Mouse (Mus musculus): Measurements from ENCODE around the gene Ppm1b. TPM values are rescaled to one million over a fixed set of nuclear protein-coding genes. Genes with fewer than 3 reads are reported as not detected.

The Ppm1b gene
- total RNA-seq, 2 experiments from 2014 or later = 148 to 163 TPM

DNA sequence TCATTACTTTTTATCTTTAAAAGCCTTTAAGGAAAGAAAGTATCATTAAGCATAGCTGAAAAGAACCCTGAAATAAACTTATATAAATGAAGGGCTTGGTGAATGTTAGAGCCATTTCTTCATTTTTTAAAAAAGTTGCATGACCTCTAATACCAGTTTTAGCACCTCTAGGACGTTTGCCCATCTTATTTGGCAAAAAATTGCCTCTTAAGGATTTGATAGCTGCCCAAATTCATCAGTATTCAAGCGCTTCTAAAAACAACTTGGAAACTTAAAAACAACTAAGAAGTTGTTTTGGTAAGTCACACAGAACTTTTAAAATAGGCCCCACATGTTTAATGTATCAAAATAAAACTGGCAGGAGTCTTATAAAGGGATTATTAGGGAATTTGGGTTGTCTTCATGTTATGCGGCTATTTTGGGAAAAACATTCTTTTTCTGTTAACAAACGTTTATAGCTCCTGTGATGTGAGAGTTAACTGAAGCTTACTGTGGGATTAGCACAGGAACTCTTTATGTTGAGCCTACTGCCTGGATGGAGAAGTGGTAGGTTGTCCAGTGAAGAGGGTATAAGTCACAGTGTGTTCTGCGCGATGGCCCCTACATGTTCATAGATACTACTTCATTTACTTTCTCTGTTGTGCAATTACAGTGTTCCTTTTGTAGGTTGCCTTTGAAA, 2.6 kb downstream of the Ppm1b start:
- H3K4me3 ChIP-seq = peak overlapping the region; percentile 93
- no peak for TF ChIP-seq CTCF (IDR thresholded peaks at IDR 0.05)
- no peak for DNase-seq (ENCODE audit: extremely low spot score in 1 of 2, low spot score in 2 of 2)
- intact Hi-C loops (cut with DNase I) = no loop called here
- peak overlapping the region; percentile 33; the same call in 1 of the 2 replicates for H3K27ac ChIP-seq

DNA sequence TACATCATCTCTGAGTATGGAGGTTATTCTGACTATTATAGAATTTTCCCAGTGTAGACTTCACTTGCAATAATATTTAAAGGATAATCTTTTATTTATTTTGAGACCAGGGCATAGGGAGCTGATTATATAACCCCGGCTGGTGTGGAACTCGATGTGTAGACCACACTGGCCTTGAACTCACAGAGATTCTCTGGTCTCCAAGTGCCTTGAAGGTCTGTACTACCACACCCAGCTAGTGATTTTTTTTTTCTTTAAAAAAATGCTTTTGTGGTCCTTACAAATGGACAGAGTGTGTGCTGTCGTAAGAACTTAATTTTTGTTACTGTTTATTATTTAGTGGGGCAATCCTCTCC, 3.1 kb downstream of the Ppm1b start:
- intact Hi-C loops (cut with DNase I) = no loop called here
- no peak for TF ChIP-seq CTCF (IDR thresholded peaks at IDR 0.05)

DNA sequence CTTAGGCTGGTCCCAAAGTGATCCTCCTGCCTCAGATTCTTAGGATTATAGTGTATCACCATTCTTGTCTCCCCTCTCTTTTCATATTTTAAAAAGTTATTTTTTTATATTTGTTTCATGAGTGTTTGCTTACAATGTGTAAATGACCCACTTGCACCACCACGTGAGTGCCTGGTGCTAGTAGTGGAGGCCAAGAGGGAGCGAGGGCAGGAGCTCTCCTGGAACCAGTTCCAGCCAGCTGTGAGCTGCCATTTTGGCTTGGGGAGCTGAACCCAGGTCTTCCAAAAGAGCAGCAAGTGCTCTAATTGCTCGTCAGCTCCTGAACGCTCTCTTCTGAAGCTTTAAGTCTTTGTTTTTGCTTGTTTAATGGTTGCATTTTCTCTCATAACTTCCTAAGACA, 3.6 kb downstream of the Ppm1b start:
- DNase-seq (ENCODE audit: extremely low spot score in 1 of 2, low spot score in 2 of 2) = no peak

More for the DNA sequence above, 3.1 kb downstream of the Ppm1b start:
- peak overlapping the region; percentile 93 for H3K4me3 ChIP-seq
- no peak for DNase-seq (ENCODE audit: extremely low spot score in 1 of 2, low spot score in 2 of 2)
- peak overlapping the region; percentile 33; the same call in 1 of the 2 replicates for H3K27ac ChIP-seq

DNA sequence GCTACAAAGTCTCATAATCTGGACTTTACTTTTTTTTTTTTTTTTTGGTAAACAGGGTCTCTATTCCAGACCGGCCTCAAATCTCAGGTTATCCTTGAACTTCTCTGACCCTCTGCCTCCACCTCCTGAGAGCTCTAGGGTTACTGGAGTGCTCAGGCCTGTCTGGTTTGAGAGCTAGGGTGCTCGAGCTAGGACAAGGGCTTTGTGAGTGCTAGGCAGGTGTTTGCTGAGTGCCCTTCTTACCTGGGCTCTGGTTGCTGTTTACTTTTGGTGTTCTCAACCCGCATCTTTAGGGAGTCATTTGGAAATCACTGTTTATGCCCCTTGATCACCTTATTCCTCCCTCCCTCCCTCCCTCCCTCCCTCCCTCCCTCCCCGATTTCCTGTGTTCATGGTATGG, 5.5 kb downstream of the Ppm1b start:
- TF ChIP-seq CTCF (IDR thresholded peaks at IDR 0.05) = no peak
- Histone ChIP-seq H3K4me3 (no peak overlapping the region), H3K27ac (no peak overlapping the region)
- intact Hi-C loops (cut with DNase I) = no loop called here
- no peak for DNase-seq (ENCODE audit: extremely low spot score in 1 of 2, low spot score in 2 of 2)

More for the DNA sequence above, 3.6 kb downstream of the Ppm1b start:
- H3K4me3 ChIP-seq = peak overlapping the region; percentile 93
- H3K27ac ChIP-seq = no peak overlapping the region
- TF ChIP-seq CTCF (IDR thresholded peaks at IDR 0.05) = no peak
- intact Hi-C loops (cut with DNase I) = no loop called here

DNA sequence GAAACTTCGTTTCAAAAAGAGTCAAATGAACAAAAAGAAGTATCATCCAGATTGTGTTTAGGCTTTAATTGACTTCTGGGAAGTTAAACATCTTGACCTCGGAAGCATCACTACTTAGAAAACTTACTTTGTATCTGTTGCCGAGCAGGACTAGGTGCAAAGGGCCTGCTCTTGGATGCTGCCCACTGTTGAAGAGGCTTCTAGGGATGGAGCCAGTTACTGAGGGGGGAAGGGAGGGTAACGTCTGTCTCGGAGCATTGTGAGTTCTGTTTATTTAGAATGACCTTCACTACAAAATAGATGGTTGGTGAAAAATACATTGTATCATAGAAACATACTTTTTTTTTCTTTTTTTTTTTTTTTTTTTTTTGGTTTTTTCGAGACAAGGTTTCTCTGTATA, 7.1 kb downstream of the Ppm1b start:
- no peak overlapping the region for H3K4me3 ChIP-seq
- H3K27ac ChIP-seq = no peak overlapping the region
- intact Hi-C loops (cut with DNase I) = no loop called here
- DNase-seq (ENCODE audit: extremely low spot score in 1 of 2, low spot score in 2 of 2) = no peak
- no peak for TF ChIP-seq CTCF (IDR thresholded peaks at IDR 0.05)

DNA sequence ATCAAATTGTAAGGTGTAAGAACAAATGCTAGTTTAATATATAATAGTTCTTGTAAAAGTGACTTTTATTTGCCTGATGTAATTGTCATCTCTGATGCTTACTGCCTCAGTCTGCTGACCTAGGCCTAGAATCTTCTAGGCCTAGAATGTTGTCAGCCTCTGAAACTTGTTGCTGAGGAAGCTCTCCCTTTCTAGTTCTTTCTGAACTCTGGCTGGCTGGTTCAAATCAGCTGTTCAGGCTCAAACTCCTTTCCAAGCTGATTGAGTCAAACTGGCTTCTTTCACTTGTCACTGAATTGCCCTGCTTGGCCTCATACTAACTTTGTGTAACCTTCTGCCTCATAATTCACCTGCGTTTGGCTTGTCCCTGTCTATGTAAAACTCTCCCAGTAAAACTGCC, 9.7 kb downstream of the Ppm1b start:
- intact Hi-C loops (cut with DNase I) = no loop called here
- Histone ChIP-seq H3K27ac (no peak overlapping the region), H3K4me3 (no peak overlapping the region)
- TF ChIP-seq CTCF (IDR thresholded peaks at IDR 0.05) = no peak
- DNase-seq (ENCODE audit: extremely low spot score in 1 of 2, low spot score in 2 of 2) = no peak

DNA sequence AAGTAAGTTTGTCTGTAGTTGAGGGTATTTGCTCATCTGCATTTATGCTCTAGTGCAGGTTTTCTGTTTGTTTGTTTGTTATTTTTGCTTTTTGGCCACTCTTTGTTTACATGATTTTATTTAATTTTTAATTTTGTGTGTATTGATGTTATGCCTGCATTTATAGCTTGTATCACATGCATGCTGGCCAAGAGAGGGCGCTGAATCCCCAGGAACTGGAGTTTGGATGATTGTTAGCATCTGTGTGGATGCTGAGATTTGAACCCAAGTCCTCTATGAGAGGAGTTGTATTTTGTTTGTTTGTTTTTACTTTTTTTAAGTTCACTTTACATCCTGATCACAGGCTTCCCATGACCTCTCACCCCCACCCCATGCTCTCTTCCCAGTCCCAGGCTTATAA, 10.5 kb downstream of the Ppm1b start:
- no peak; the same call in 1 of the 2 replicates for TF ChIP-seq CTCF (IDR thresholded peaks at IDR 0.05)
- Histone ChIP-seq H3K27ac (no peak overlapping the region), H3K4me3 (no peak overlapping the region)
- intact Hi-C loops (cut with DNase I) = no loop called here
- DNase-seq (ENCODE audit: extremely low spot score in 1 of 2, low spot score in 2 of 2) = no peak

DNA sequence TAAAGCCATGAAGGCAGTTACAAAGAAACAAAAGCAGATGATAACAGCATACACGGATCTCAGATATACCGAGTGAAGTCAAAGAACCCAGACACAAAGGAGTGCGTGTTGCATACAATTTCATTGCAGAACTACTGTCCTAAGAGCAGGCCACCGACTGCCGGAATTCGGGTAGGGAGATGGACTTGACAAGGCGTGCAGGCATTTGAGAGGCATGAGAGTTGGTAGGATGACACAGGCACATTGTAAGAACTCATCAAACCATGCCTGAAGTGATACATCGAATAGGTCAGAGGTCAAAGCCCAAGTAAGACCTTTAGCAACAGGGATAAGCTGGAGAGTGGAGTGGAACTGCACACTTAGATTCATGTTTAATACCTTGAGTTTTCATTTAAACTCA, 13.4 kb downstream of the Ppm1b start:
- intact Hi-C loops (cut with DNase I) = no loop called here
- no peak for TF ChIP-seq CTCF (IDR thresholded peaks at IDR 0.05)

DNA sequence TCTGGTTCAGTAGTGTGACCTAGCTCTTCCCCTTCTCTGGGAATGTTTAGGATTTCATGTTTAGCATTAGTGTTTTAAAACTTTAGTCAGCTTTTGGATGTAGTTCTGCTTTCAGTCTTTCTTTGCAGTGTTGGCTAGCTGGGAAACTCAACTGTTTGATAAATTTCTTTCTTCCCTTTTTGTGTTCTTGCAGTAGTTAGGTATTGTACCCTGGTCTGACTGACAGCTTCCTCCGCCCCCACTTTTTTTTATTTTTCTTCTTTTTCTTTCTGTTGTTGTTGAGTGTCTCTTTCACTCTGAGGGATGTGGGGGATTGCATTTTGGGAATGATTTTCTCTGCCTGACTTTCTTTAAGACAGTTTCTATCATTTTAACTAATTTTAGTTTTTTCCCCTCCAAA, 25.2 kb downstream of the Ppm1b start:
- H3K27ac ChIP-seq = no peak overlapping the region
- intact Hi-C loops (cut with DNase I) = no loop called here
- no peak overlapping the region for H3K4me3 ChIP-seq
- DNase-seq (ENCODE audit: extremely low spot score in 1 of 2, low spot score in 2 of 2) = no peak
- no peak for TF ChIP-seq CTCF (IDR thresholded peaks at IDR 0.05)

More for the DNA sequence above, 13.4 kb downstream of the Ppm1b start:
- DNase-seq (ENCODE audit: extremely low spot score in 1 of 2, low spot score in 2 of 2) = no peak
- Histone ChIP-seq H3K27ac (no peak overlapping the region), H3K4me3 (no peak overlapping the region)

DNA sequence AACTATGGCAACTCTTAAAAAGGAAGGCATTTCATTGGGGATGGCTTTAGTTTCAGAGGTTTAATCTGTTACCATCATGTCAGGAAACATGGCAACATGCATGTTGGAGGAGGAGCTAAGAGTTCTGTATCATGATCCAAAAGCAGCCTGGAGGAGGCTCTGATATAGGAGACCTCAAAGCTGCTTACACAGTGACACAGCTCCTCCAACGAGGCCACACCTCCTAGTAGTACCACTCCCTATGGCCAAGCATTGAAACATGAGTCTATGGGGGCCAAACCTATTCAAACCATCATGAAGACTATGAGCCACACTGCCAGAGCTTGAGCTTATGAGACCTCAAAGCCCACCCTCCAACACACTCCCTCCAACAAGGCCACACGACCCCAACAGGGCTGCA, 26.2 kb downstream of the Ppm1b start:
- DNase-seq (ENCODE audit: extremely low spot score in 1 of 2, low spot score in 2 of 2) = no peak
- Histone ChIP-seq H3K4me3 (no peak overlapping the region), H3K27ac (no peak overlapping the region)
- no peak for TF ChIP-seq CTCF (IDR thresholded peaks at IDR 0.05)
- intact Hi-C loops (cut with DNase I) = no loop called here

DNA sequence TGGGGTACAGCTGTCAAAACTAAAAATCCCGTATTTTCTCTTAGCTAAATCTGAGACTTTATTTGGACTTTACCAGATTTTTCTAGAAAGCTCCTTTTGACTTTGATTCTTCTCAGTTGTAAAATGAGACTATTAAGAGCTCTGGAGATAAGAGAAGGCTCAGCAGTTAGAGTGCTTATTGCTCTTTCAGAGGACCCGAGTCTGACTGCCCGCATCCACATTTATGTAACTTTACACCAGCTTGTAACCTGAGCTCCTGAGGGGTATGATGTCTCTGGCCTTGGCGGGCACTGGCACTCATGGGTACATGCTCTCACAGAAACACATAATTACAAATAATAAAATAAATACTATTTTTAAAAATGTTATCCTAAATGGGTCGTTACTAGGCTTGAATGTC, 29.8 kb downstream of the Ppm1b start:
- Histone ChIP-seq H3K4me3 (no peak overlapping the region), H3K27ac (no peak overlapping the region)
- intact Hi-C loops (cut with DNase I) = no loop called here
- DNase-seq (ENCODE audit: extremely low spot score in 1 of 2, low spot score in 2 of 2) = no peak
- no peak for TF ChIP-seq CTCF (IDR thresholded peaks at IDR 0.05)

DNA sequence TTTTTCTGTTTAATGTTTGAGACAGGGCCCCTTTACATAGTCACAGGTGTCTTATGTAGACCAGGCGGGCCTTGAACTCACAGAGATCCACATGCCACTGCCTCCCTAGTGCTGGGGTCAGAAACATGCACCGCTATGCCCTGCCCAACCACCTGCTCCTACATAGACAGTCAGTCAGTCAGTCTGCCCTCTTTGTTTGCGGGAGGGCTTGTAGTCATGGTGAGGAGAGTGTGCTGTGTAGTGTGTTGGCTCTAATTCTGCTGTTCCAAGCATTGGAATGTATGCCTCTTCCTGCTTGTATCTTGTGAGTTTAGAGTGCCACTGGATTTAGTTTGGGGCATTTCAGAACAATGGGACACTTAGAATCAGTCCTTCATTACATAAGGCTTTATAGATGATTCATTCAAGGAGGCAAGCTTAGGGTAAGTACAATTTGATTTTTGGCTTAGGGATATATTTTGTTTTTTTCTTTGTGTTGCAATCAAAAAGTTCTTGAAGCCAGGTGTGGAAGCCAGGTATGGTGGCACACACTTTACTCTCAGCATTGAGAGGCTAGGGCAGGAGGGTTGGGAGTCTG, 31.4 kb downstream of the Ppm1b start:
- Histone ChIP-seq H3K4me3 (no peak overlapping the region), H3K27ac (no peak overlapping the region)
- no peak for TF ChIP-seq CTCF (IDR thresholded peaks at IDR 0.05)
- DNase-seq (ENCODE audit: extremely low spot score in 1 of 2, low spot score in 2 of 2) = no peak
- intact Hi-C loops (cut with DNase I) = no loop called here

DNA sequence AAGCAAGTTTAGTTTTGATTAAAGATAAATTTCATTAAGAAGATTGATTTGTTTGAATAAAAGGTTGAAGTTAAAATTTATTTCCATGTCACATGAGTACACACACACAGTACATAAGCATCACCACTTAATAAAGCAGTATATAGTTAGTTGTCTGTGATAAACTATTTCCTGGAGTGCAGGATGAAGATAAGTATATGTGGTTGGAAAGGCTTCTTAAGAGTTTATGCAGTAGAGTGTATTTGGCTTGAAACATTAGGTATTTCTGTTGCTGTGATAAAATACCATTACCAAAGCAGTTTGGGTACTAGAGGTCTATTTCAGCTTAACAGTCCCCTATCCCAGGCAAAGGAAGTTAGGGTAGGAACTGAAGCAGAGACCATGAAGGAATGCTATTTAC, 32.0 kb downstream of the Ppm1b start:
- TF ChIP-seq CTCF (IDR thresholded peaks at IDR 0.05) = no peak
- H3K4me3 ChIP-seq = no peak overlapping the region
- DNase-seq (ENCODE audit: extremely low spot score in 1 of 2, low spot score in 2 of 2) = no peak
- H3K27ac ChIP-seq = no peak overlapping the region
- intact Hi-C loops (cut with DNase I) = no loop called here
